Mouse (Mus musculus) G1E (cell line): ENCODE results near the gene Myom1.

Experiments
- CTCF ChIP-seq: IDR thresholded peaks from 2 replicates; pipeline ENCODE4 v1.5.1; 2012; ENCODE audit warnings: low read depth, low read length, inconsistent platforms, mixed read lengths
- GATA1 ChIP-seq: IDR thresholded peaks from 2 replicates; pipeline ENCODE4 v1.6.1; 2012; ENCODE audit warnings: borderline replicate concordance, low read length, inconsistent platforms, mixed read lengths
- GATA2 ChIP-seq: IDR thresholded peaks from 2 replicates; pipeline ENCODE4 v1.6.1; 2012; ENCODE audit warnings: low read depth, low read length, inconsistent platforms, borderline replicate concordance
- TAL1 ChIP-seq: conservative IDR thresholded peaks from 2 replicates; pipeline ENCODE4 v1.6.1; 2012; ENCODE audit warnings: low read depth, low read length, inconsistent platforms, mixed read lengths

DNA sequence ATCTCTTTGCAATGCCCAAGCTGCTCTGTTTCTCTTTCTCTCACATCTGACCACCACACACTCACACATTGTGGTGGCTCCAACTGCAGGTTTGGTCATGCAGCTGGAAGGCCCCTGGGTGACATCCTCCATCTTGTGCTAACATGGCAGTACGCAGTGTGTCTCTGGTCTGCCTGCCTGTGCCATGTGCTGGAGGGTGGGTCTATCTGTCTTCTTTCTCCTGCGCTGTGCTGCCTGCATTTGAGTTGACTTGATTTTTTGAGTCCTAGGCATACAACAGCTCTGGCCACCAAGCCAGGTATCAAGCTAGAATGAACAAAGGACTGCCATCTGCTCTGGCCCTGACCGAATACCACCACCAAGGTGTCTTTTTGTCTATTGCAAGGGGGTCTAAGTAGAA lies 15.7 kb downstream of the Myom1 start:
- TF ChIP-seq CTCF (no peak), GATA2 (no peak), GATA1 (no peak), TAL1 (no peak)
